Mouse (Mus musculus): ENCODE data around the gene Arvcf. TPM values are rescaled to one million over a fixed set of nuclear protein-coding genes. Genes with fewer than 3 reads are reported as not detected.
A peak's percentile ranks its signal among the peaks of the same experiment; 100 is the strongest.

Gene Arvcf
- polyA plus RNA-seq, 1 experiment from 2014 or later = 23.5 TPM

GRCm38 (mm10) chr16:18413032-18413816 lies 65.2 kb downstream of the Arvcf start:
- no peak overlapping the region for H3K27ac ChIP-seq (replicated peaks; ENCODE audit: low read depth, low read length)
- 83% methylated on average over 7 of the region's 7 CpGs for WGBS
- H3K36me3 ChIP-seq (ENCODE audit: control insufficient read depth, insufficient read depth, low read length) = peaks cover 40% of the 10 kb centered on the region
- no peak for ATAC-seq (ENCODE audit: low read depth)
- no peak overlapping the region for H3K4me2 ChIP-seq (ENCODE audit: low read depth, low read length)
- DNase-seq (ENCODE audit: low spot score) = no peak
- H3K9me3 ChIP-seq (ENCODE audit: control insufficient read depth, low read length) = no peaks in the 10 kb centered on the region
- H3K27me3 ChIP-seq (replicated peaks; ENCODE audit: control insufficient read depth, insufficient read depth, low read length) = no peaks in the 10 kb centered on the region
- H3K4me3 ChIP-seq (ENCODE audit: low read depth, low read length) = no peak overlapping the region
- H3K9ac ChIP-seq (ENCODE audit: low read depth, low read length) = no peak overlapping the region
- peaks cover 11% of the 10 kb centered on the region for H3K4me1 ChIP-seq (ENCODE audit: control insufficient read depth, insufficient read depth, low read length)

GRCm38 (mm10) chr16:18416094-18416761 lies 68.2 kb downstream of the Arvcf start:
- ATAC-seq (ENCODE audit: low read depth) (peak; percentile 62), DNase-seq (ENCODE audit: low spot score) (peak; percentile 86)
- Histone ChIP-seq H3K9ac (ENCODE audit: low read depth, low read length) (no peak overlapping the region; the same call in 1 of the 2 replicates), H3K4me1 (ENCODE audit: control insufficient read depth, insufficient read depth, low read length) (peaks cover 11% of the 10 kb centered on the region), H3K4me2 (ENCODE audit: low read depth, low read length) (peak overlapping the region; percentile 7; the same call in 1 of the 2 replicates), H3K9me3 (ENCODE audit: control insufficient read depth, low read length) (no peaks in the 10 kb centered on the region), H3K4me3 (ENCODE audit: low read depth, low read length) (no peak overlapping the region), H3K36me3 (ENCODE audit: control insufficient read depth, insufficient read depth, low read length) (peaks cover 20% of the 10 kb centered on the region; the same call in 1 of the 2 replicates), H3K27me3 (replicated peaks; ENCODE audit: control insufficient read depth, insufficient read depth, low read length) (no peaks in the 10 kb centered on the region), H3K27ac (replicated peaks; ENCODE audit: low read depth, low read length) (peak overlapping the region; percentile 81)
- 37% methylated on average over 18 of the region's 18 CpGs for WGBS

- Histone ChIP-seq H3K27ac (replicated peaks; ENCODE audit: low read depth, low read length) (peak overlapping the region; percentile 81), H3K4me3 (ENCODE audit: low read depth, low read length) (no peak overlapping the region), H3K36me3 (ENCODE audit: control insufficient read depth, insufficient read depth, low read length) (peaks cover 19% of the 10 kb centered on the region; the same call in 1 of the 2 replicates), H3K9me3 (ENCODE audit: control insufficient read depth, low read length) (no peaks in the 10 kb centered on the region), H3K4me2 (ENCODE audit: low read depth, low read length) (0 out of 2 replicates have a peak overlapping the region, but pooled peaks have one; percentile 7), H3K4me1 (ENCODE audit: control insufficient read depth, insufficient read depth, low read length) (peaks cover 11% of the 10 kb centered on the region), H3K9ac (ENCODE audit: low read depth, low read length) (no peak overlapping the region), H3K27me3 (replicated peaks; ENCODE audit: control insufficient read depth, insufficient read depth, low read length) (no peaks in the 10 kb centered on the region)
- 0 out of 2 replicates have a peak, but pooled peaks have one; percentile 2 for ATAC-seq (ENCODE audit: low read depth)
- WGBS = 79% methylated on average over 3 of the region's 3 CpGs
- DNase-seq (ENCODE audit: low spot score) = no peak
Observed at GRCm38 (mm10) chr16:18416837-18417236, 68.9 kb downstream of the Arvcf start.

GRCm38 (mm10) chr16:18417491-18417890 lies 69.5 kb downstream of the Arvcf start:
- no peaks in the 10 kb centered on the region for H3K27me3 ChIP-seq (replicated peaks; ENCODE audit: control insufficient read depth, insufficient read depth, low read length)
- no peak overlapping the region for H3K27ac ChIP-seq (replicated peaks; ENCODE audit: low read depth, low read length)
- 89% methylated on average over 5 of the region's 5 CpGs for WGBS
- no peak overlapping the region for H3K4me3 ChIP-seq (ENCODE audit: low read depth, low read length)
- DNase-seq (ENCODE audit: low spot score) (no peak), ATAC-seq (ENCODE audit: low read depth) (no peak)
- no peak overlapping the region for H3K9ac ChIP-seq (ENCODE audit: low read depth, low read length)
- H3K4me1 ChIP-seq (ENCODE audit: control insufficient read depth, insufficient read depth, low read length) = peaks cover 11% of the 10 kb centered on the region
- no peak overlapping the region for H3K4me2 ChIP-seq (ENCODE audit: low read depth, low read length)
- H3K36me3 ChIP-seq (ENCODE audit: control insufficient read depth, insufficient read depth, low read length) = peaks cover 19% of the 10 kb centered on the region; the same call in 1 of the 2 replicates
- H3K9me3 ChIP-seq (ENCODE audit: control insufficient read depth, low read length) = no peaks in the 10 kb centered on the region

GRCm38 (mm10) chr16:18418756-18419602 lies 71.0 kb downstream of the Arvcf start:
- ATAC-seq (ENCODE audit: low read depth) (no peak), DNase-seq (ENCODE audit: low spot score) (no peak)
- H3K4me3 ChIP-seq (ENCODE audit: low read depth, low read length) = no peak overlapping the region
- no peaks in the 10 kb centered on the region for H3K9me3 ChIP-seq (ENCODE audit: control insufficient read depth, low read length)
- H3K4me2 ChIP-seq (ENCODE audit: low read depth, low read length) = no peak overlapping the region
- no peak overlapping the region for H3K9ac ChIP-seq (ENCODE audit: low read depth, low read length)
- no peak overlapping the region for H3K27ac ChIP-seq (replicated peaks; ENCODE audit: low read depth, low read length)
- peaks cover 19% of the 10 kb centered on the region; the same call in 1 of the 2 replicates for H3K36me3 ChIP-seq (ENCODE audit: control insufficient read depth, insufficient read depth, low read length)
- H3K27me3 ChIP-seq (replicated peaks; ENCODE audit: control insufficient read depth, insufficient read depth, low read length) = no peaks in the 10 kb centered on the region
- 76% methylated on average over 4 of the region's 4 CpGs for WGBS
- peaks cover 16% of the 10 kb centered on the region for H3K4me1 ChIP-seq (ENCODE audit: control insufficient read depth, insufficient read depth, low read length)

- no peak overlapping the region for H3K4me3 ChIP-seq (ENCODE audit: low read depth, low read length)
- no peak overlapping the region for H3K9ac ChIP-seq (ENCODE audit: low read depth, low read length)
- DNase-seq (ENCODE audit: low spot score) (no peak), ATAC-seq (ENCODE audit: low read depth) (no peak)
- no peaks in the 10 kb centered on the region for H3K27me3 ChIP-seq (replicated peaks; ENCODE audit: control insufficient read depth, insufficient read depth, low read length)
- H3K4me1 ChIP-seq (ENCODE audit: control insufficient read depth, insufficient read depth, low read length) = peaks cover 23% of the 10 kb centered on the region
- no peaks in the 10 kb centered on the region for H3K9me3 ChIP-seq (ENCODE audit: control insufficient read depth, low read length)
- no peak overlapping the region for H3K4me2 ChIP-seq (ENCODE audit: low read depth, low read length)
- 82% methylated on average over 1 of the region's 1 CpGs for WGBS
- peaks cover 19% of the 10 kb centered on the region; the same call in 1 of the 2 replicates for H3K36me3 ChIP-seq (ENCODE audit: control insufficient read depth, insufficient read depth, low read length)
- H3K27ac ChIP-seq (replicated peaks; ENCODE audit: low read depth, low read length) = no peak overlapping the region
Observed at GRCm38 (mm10) chr16:18419603-18420026, 71.6 kb downstream of the Arvcf start.

GRCm38 (mm10) chr16:18420571-18420970 lies 72.6 kb downstream of the Arvcf start:
- DNase-seq (ENCODE audit: low spot score) = no peak
- Histone ChIP-seq H3K4me2 (ENCODE audit: low read depth, low read length) (no peak overlapping the region), H3K27me3 (replicated peaks; ENCODE audit: control insufficient read depth, insufficient read depth, low read length) (no peaks in the 10 kb centered on the region), H3K4me1 (ENCODE audit: control insufficient read depth, insufficient read depth, low read length) (peaks cover 28% of the 10 kb centered on the region), H3K27ac (replicated peaks; ENCODE audit: low read depth, low read length) (no peak overlapping the region), H3K4me3 (ENCODE audit: low read depth, low read length) (no peak overlapping the region), H3K9ac (ENCODE audit: low read depth, low read length) (no peak overlapping the region), H3K36me3 (ENCODE audit: control insufficient read depth, insufficient read depth, low read length) (peaks cover 19% of the 10 kb centered on the region; the same call in 1 of the 2 replicates), H3K9me3 (ENCODE audit: control insufficient read depth, low read length) (no peaks in the 10 kb centered on the region)
- no peak for ATAC-seq (ENCODE audit: low read depth)
- WGBS = 70% methylated on average over 3 of the region's 3 CpGs
